Mouse (Mus musculus): Measurements from ENCODE around the gene Aipl1. TPM values are rescaled to one million over a fixed set of nuclear protein-coding genes. Genes with fewer than 3 reads are reported as not detected.

Aipl1 gene
- total and polyA plus RNA-seq, 2 experiments from 2014 or later: 0.31 TPM; not detected in 1

GRCm38 (mm10) chr11:72078647-72079046 is 41.3 kb upstream of the Aipl1 start:
- DNase-seq (ENCODE audit: low spot score) (no peak), ATAC-seq (ENCODE audit: insufficient read depth, low read depth) (no peak)
- no peak for TF ChIP-seq EP300 (IDR thresholded peaks at IDR 0.05; ENCODE audit: low read depth)
- TF ChIP-seq CTCF (IDR thresholded peaks at IDR 0.05; ENCODE audit: low read depth): no peak
- Histone ChIP-seq H3K4me2 (ENCODE audit: low read depth, low read length) (no peak overlapping the region), H3K4me3 (ENCODE audit: low read depth, low read length) (no peak overlapping the region), H3K4me1 (ENCODE audit: control insufficient read depth, insufficient read depth) (no peaks in the 10 kb centered on the region; the same call in 1 of the 2 replicates), H3K36me3 (replicated peaks; ENCODE audit: control insufficient read depth, insufficient read depth, low read length) (no peaks in the 10 kb centered on the region), H3K9me3 (replicated peaks; ENCODE audit: control insufficient read depth, low read length) (no peaks in the 10 kb centered on the region), H3K9ac (replicated peaks; ENCODE audit: low read depth, low read length) (no peak overlapping the region), H3K27ac (ENCODE audit: low read depth) (no peak overlapping the region), H3K27me3 (ENCODE audit: control insufficient read depth, insufficient read depth, low read length) (no peaks in the 10 kb centered on the region)
- whole genome bisulfite sequencing: 23% methylated on average over 4 of the region's 4 CpGs

- no peaks in the 10 kb centered on the region; the same call in 1 of the 2 replicates for H3K4me1 ChIP-seq (ENCODE audit: control insufficient read depth, insufficient read depth)
- 34% methylated on average over 3 of the region's 3 CpGs for WGBS
- no peak overlapping the region for H3K4me3 ChIP-seq (ENCODE audit: low read depth, low read length)
- DNase-seq (ENCODE audit: low spot score) (no peak), ATAC-seq (ENCODE audit: insufficient read depth, low read depth) (no peak)
- H3K4me2 ChIP-seq (ENCODE audit: low read depth, low read length): no peak overlapping the region
- H3K9me3 ChIP-seq (replicated peaks; ENCODE audit: control insufficient read depth, low read length): no peaks in the 10 kb centered on the region
- no peak overlapping the region for H3K9ac ChIP-seq (replicated peaks; ENCODE audit: low read depth, low read length)
- H3K27me3 ChIP-seq (ENCODE audit: control insufficient read depth, insufficient read depth, low read length): no peaks in the 10 kb centered on the region
- no peaks in the 10 kb centered on the region for H3K36me3 ChIP-seq (replicated peaks; ENCODE audit: control insufficient read depth, insufficient read depth, low read length)
- no peak overlapping the region for H3K27ac ChIP-seq (ENCODE audit: low read depth)
- no peak for TF ChIP-seq CTCF (IDR thresholded peaks at IDR 0.05; ENCODE audit: low read depth)
- no peak for TF ChIP-seq EP300 (IDR thresholded peaks at IDR 0.05; ENCODE audit: low read depth)
Measured at GRCm38 (mm10) chr11:72078056-72078455, 40.7 kb upstream of the Aipl1 start.

DNA sequence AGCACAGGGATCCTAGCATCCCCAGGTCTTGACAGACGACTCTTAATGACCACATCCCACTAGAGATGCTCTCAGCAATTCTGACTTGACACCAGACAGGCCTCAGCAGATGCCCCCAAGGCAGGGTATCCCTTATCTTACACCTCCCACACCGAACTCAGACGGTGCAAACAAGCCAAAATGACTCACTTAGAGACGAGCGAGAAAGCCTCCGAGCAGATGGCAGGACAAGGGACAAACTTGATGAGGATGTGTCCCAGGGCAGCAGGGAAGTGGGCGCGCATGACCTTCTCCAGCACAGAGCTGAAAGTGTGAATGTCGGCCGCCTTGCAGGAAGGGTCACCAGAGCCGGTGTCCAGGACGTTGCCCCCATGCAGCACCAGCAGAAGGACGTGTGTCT is 36.9 kb upstream of the Aipl1 start:
- TF ChIP-seq CTCF (IDR thresholded peaks at IDR 0.05; ENCODE audit: low read depth) (no peak), EP300 (IDR thresholded peaks at IDR 0.05; ENCODE audit: low read depth) (no peak)
- Histone ChIP-seq H3K4me3 (ENCODE audit: low read depth, low read length) (no peak overlapping the region), H3K4me1 (ENCODE audit: control insufficient read depth, insufficient read depth) (no peaks in the 10 kb centered on the region), H3K27me3 (ENCODE audit: control insufficient read depth, insufficient read depth, low read length) (no peaks in the 10 kb centered on the region), H3K9me3 (replicated peaks; ENCODE audit: control insufficient read depth, low read length) (no peaks in the 10 kb centered on the region), H3K36me3 (replicated peaks; ENCODE audit: control insufficient read depth, insufficient read depth, low read length) (no peaks in the 10 kb centered on the region), H3K9ac (replicated peaks; ENCODE audit: low read depth, low read length) (no peak overlapping the region), H3K4me2 (ENCODE audit: low read depth, low read length) (no peak overlapping the region), H3K27ac (ENCODE audit: low read depth) (no peak overlapping the region)
- DNase-seq (ENCODE audit: low spot score) (no peak), ATAC-seq (ENCODE audit: insufficient read depth, low read depth) (no peak)
- 48% methylated on average over 13 of the region's 13 CpGs for WGBS

GRCm38 (mm10) chr11:72072331-72072905 is 35.1 kb upstream of the Aipl1 start:
- no peak overlapping the region for H3K4me3 ChIP-seq (ENCODE audit: low read depth, low read length)
- no peak for ATAC-seq (ENCODE audit: insufficient read depth, low read depth)
- H3K9me3 ChIP-seq (replicated peaks; ENCODE audit: control insufficient read depth, low read length): no peaks in the 10 kb centered on the region
- H3K4me1 ChIP-seq (ENCODE audit: control insufficient read depth, insufficient read depth): no peaks in the 10 kb centered on the region
- 57% methylated on average over 6 of the region's 6 CpGs for WGBS
- H3K36me3 ChIP-seq (replicated peaks; ENCODE audit: control insufficient read depth, insufficient read depth, low read length): no peaks in the 10 kb centered on the region
- no peak overlapping the region for H3K9ac ChIP-seq (replicated peaks; ENCODE audit: low read depth, low read length)
- no peak overlapping the region for H3K27ac ChIP-seq (ENCODE audit: low read depth)
- no peak overlapping the region for H3K4me2 ChIP-seq (ENCODE audit: low read depth, low read length)
- DNase-seq (ENCODE audit: low spot score): no peak
- H3K27me3 ChIP-seq (ENCODE audit: control insufficient read depth, insufficient read depth, low read length): no peaks in the 10 kb centered on the region
- TF ChIP-seq CTCF (IDR thresholded peaks at IDR 0.05; ENCODE audit: low read depth) (no peak), EP300 (IDR thresholded peaks at IDR 0.05; ENCODE audit: low read depth) (no peak)

- WGBS: 79% methylated on average over 9 of the region's 9 CpGs
- Histone ChIP-seq H3K27me3 (ENCODE audit: control insufficient read depth, insufficient read depth, low read length) (no peaks in the 10 kb centered on the region), H3K9ac (replicated peaks; ENCODE audit: low read depth, low read length) (no peak overlapping the region), H3K9me3 (replicated peaks; ENCODE audit: control insufficient read depth, low read length) (no peaks in the 10 kb centered on the region), H3K4me1 (ENCODE audit: control insufficient read depth, insufficient read depth) (no peaks in the 10 kb centered on the region), H3K4me2 (ENCODE audit: low read depth, low read length) (no peak overlapping the region), H3K27ac (ENCODE audit: low read depth) (no peak overlapping the region), H3K4me3 (ENCODE audit: low read depth, low read length) (no peak overlapping the region), H3K36me3 (replicated peaks; ENCODE audit: control insufficient read depth, insufficient read depth, low read length) (no peaks in the 10 kb centered on the region)
- no peak for ATAC-seq (ENCODE audit: insufficient read depth, low read depth)
- TF ChIP-seq EP300 (IDR thresholded peaks at IDR 0.05; ENCODE audit: low read depth): no peak
- no peak for DNase-seq (ENCODE audit: low spot score)
Measured at GRCm38 (mm10) chr11:72070733-72071132, 33.4 kb upstream of the Aipl1 start.

GRCm38 (mm10) chr11:72068026-72068425 is 30.7 kb upstream of the Aipl1 start:
- TF ChIP-seq CTCF (IDR thresholded peaks at IDR 0.05; ENCODE audit: low read depth) (no peak), EP300 (IDR thresholded peaks at IDR 0.05; ENCODE audit: low read depth) (no peak)
- 67% methylated on average over 7 of the region's 7 CpGs for WGBS
- no peaks in the 10 kb centered on the region for H3K36me3 ChIP-seq (replicated peaks; ENCODE audit: control insufficient read depth, insufficient read depth, low read length)
- no peaks in the 10 kb centered on the region for H3K4me1 ChIP-seq (ENCODE audit: control insufficient read depth, insufficient read depth)
- ATAC-seq (ENCODE audit: insufficient read depth, low read depth) (no peak), DNase-seq (ENCODE audit: low spot score) (no peak)
- no peak overlapping the region for H3K4me2 ChIP-seq (ENCODE audit: low read depth, low read length)
- 0 out of 2 replicates have a peak, but pooled peaks cover 11% of the 10 kb centered on the region for H3K9me3 ChIP-seq (replicated peaks; ENCODE audit: control insufficient read depth, low read length)
- H3K9ac ChIP-seq (replicated peaks; ENCODE audit: low read depth, low read length): no peak overlapping the region
- no peak overlapping the region for H3K27ac ChIP-seq (ENCODE audit: low read depth)
- H3K27me3 ChIP-seq (ENCODE audit: control insufficient read depth, insufficient read depth, low read length): no peaks in the 10 kb centered on the region
- no peak overlapping the region for H3K4me3 ChIP-seq (ENCODE audit: low read depth, low read length)

Measured in heart, postnatal 0 days (tissue).